Mouse (Mus musculus) intestine, postnatal 0 days (tissue): ENCODE results near the gene 6330403K07Rik. TPM values are rescaled to one million over a fixed set of nuclear protein-coding genes. Genes with fewer than 3 reads are reported as not detected.

Experiments
- ATAC-seq: fragments of 200-750 bp; cut with Nextera tagmentation; 2 replicates; pipeline ENCODE4 v1.8.0; 2017; ENCODE audit warnings: mild to moderate bottlenecking, moderate TSS enrichment, moderate library complexity
- H3K27ac ChIP-seq: fragments of 300-500 bp; sonication (generic); 2 replicates; pipeline ENCODE4 v1.5.1; 2014; ENCODE audit warnings: mild to moderate bottlenecking, low read depth, low read length, moderate library complexity
- H3K27me3 ChIP-seq: fragments of 300-500 bp; sonication (generic); replicated peaks from 2 replicates; pipeline ENCODE4 v1.6.1; 2014; ENCODE audit warnings: low read length, mixed read lengths; ENCODE audit not compliant: control insufficient read depth, insufficient read depth
- H3K36me3 ChIP-seq: fragments of 300-500 bp; sonication (generic); 2 replicates; pipeline ENCODE4 v1.6.1; 2014; ENCODE audit warnings: mild to moderate bottlenecking, moderate library complexity; ENCODE audit not compliant: control insufficient read depth, insufficient read depth
- H3K4me1 ChIP-seq: fragments of 300-500 bp; sonication (generic); replicated peaks from 2 replicates; pipeline ENCODE4 v1.6.1; 2014; ENCODE audit warnings: antibody characterized with exemption, low read length, mixed read lengths; ENCODE audit not compliant: control insufficient read depth, insufficient read depth
- H3K4me2 ChIP-seq: fragments of 300-500 bp; sonication (generic); replicated peaks from 2 replicates; pipeline ENCODE4 v1.6.1; 2014; ENCODE audit warnings: low read depth, mild to moderate bottlenecking, moderate library complexity
- H3K4me3 ChIP-seq: fragments of 300-500 bp; sonication (generic); 2 replicates; pipeline ENCODE4 v1.5.1; 2014; ENCODE audit warnings: low read depth, low read length
- H3K9ac ChIP-seq: fragments of 300-500 bp; sonication (generic); 2 replicates; pipeline ENCODE4 v1.6.1; 2014; ENCODE audit warnings: mild to moderate bottlenecking, low read depth, low read length
- H3K9me3 ChIP-seq: fragments of 300-500 bp; sonication (generic); 2 replicates; pipeline ENCODE4 v1.6.1; 2016; ENCODE audit warnings: mixed run types; ENCODE audit not compliant: control insufficient read depth
- CTCF ChIP-seq: sonication (generic); IDR thresholded peaks from 2 replicates; pipeline ENCODE4 v1.5.1; 2016; ENCODE audit warnings: low read depth, mild to moderate bottlenecking, control low read depth, antibody characterized with exemption, moderate library complexity
- WGBS: fragments of 180-500 bp; shearing (Covaris S2); extraction: QIAGEN DNeasy Blood & Tissue Kit; methylation state at CpG from one replicate; pipeline ENCODE4 v1.1.7; 2014; 5-methylcytosine and 5-hydroxymethylcytosine counted together
- polyA plus RNA-seq: library from polyadenylated mRNA; unstranded; fragments of >200 nt; fragmentation: Nextera tagmentation; extraction: Ambion mirVana; gene quantifications from 2 replicates; pipeline ENCODE4 v1.2.1, GENCODE M21; 2015

Gene 6330403K07Rik
- polyA plus RNA-seq, 1 experiment from 2014 or later = 20.4 TPM

DNA sequence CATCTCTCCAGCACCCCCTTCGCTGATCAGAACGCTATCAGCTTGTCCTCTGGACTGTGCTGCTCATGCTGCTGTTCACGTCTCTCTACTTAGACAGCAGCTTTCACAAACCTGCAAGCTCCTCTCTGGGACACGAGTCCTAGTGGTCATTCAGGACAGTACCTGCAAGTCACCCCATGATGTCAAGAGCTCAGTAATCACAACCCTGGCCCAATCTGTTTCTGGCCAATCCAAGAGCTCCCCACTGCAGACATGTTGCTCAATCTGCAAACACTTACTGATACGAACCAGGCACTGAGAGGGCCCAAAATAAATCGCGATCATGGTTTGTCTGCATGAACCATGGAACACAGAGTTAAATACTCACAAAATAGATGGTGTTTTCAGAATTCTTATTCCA lies 20.6 kb downstream of the 6330403K07Rik start:
- Histone ChIP-seq H3K4me3 (no peak overlapping the region), H3K9me3 (no peaks in the 10 kb centered on the region), H3K27me3 (no peaks in the 10 kb centered on the region), H3K36me3 (peaks cover 54% of the 10 kb centered on the region), H3K4me2 (no peak overlapping the region), H3K9ac (no peak overlapping the region), H3K27ac (no peak overlapping the region), H3K4me1 (no peaks in the 10 kb centered on the region)
- TF ChIP-seq CTCF = no peak
- ATAC-seq = no peak
- WGBS = 92% methylated on average over 7 of the region's 7 CpGs

GRCm38 (mm10) chr11:71008321-71008720 lies 25.0 kb downstream of the 6330403K07Rik start:
- Histone ChIP-seq H3K27me3 (no peaks in the 10 kb centered on the region), H3K36me3 (peaks cover 39% of the 10 kb centered on the region), H3K4me3 (no peak overlapping the region), H3K9ac (no peak overlapping the region), H3K27ac (no peak overlapping the region), H3K4me1 (0 out of 2 replicates have a peak, but pooled peaks cover under 1% of the 10 kb centered on the region), H3K9me3 (no peaks in the 10 kb centered on the region), H3K4me2 (no peak overlapping the region)
- no peak for ATAC-seq
- no peak for TF ChIP-seq CTCF
- WGBS = 85% methylated on average over 3 of the region's 3 CpGs

DNA sequence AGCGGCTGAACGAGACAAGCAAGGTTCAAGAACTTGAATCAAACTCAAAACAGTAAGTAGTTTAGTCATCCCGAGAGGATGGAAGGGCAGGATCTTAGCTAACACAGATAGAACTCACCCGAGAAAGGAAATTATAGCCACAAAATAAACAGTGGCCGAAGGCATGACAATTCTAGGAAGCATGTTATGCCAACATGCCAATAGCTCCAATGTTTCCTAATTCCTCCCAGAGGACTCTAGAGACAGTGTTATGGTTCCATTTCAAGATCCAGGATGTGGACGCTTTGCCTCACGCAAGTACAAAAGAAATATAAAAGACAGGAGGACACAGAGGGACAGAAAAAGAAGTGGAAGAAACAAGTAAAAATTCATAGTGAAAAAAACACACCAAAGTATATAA lies 25.5 kb downstream of the 6330403K07Rik start:
- H3K36me3 ChIP-seq = peaks cover 37% of the 10 kb centered on the region
- H3K27me3 ChIP-seq = no peaks in the 10 kb centered on the region
- H3K4me1 ChIP-seq = peaks cover 5% of the 10 kb centered on the region
- no peak for TF ChIP-seq CTCF
- no peak overlapping the region for H3K27ac ChIP-seq
- no peak overlapping the region for H3K4me3 ChIP-seq
- no peaks in the 10 kb centered on the region for H3K9me3 ChIP-seq
- H3K4me2 ChIP-seq = no peak overlapping the region
- ATAC-seq = no peak
- no peak overlapping the region for H3K9ac ChIP-seq
- 78% methylated on average over 7 of the region's 7 CpGs for WGBS

GRCm38 (mm10) chr11:71007026-71007425 lies 26.3 kb downstream of the 6330403K07Rik start:
- no peak overlapping the region for H3K4me3 ChIP-seq
- no peaks in the 10 kb centered on the region for H3K9me3 ChIP-seq
- H3K9ac ChIP-seq = no peak overlapping the region
- 93% methylated on average over 6 of the region's 6 CpGs for WGBS
- H3K36me3 ChIP-seq = peaks cover 30% of the 10 kb centered on the region
- H3K27me3 ChIP-seq = no peaks in the 10 kb centered on the region
- H3K4me1 ChIP-seq = peaks cover 6% of the 10 kb centered on the region
- no peak for TF ChIP-seq CTCF
- H3K27ac ChIP-seq = no peak overlapping the region
- no peak overlapping the region for H3K4me2 ChIP-seq
- no peak for ATAC-seq

- ATAC-seq = no peak
- peaks cover 14% of the 10 kb centered on the region for H3K36me3 ChIP-seq
- peak overlapping the region; percentile 84 for H3K4me2 ChIP-seq
- H3K27me3 ChIP-seq = no peaks in the 10 kb centered on the region
- peak overlapping the region; percentile 89; the same call in 1 of the 2 replicates for H3K4me3 ChIP-seq
- no peak for TF ChIP-seq CTCF
- peaks cover 6% of the 10 kb centered on the region for H3K4me1 ChIP-seq
- 40% methylated on average over 5 of the region's 5 CpGs for WGBS
- no peaks in the 10 kb centered on the region for H3K9me3 ChIP-seq
- no peak overlapping the region for H3K27ac ChIP-seq
- no peak overlapping the region for H3K9ac ChIP-seq
Measured at GRCm38 (mm10) chr11:71005046-71005445, 28.3 kb downstream of the 6330403K07Rik start.

GRCm38 (mm10) chr11:71004316-71004773 lies 29.0 kb downstream of the 6330403K07Rik start, which contains the start of gene Dhx33:
Gene Dhx33 (minus strand): TSS chr11:71004437.
- Histone ChIP-seq H3K27me3 (no peaks in the 10 kb centered on the region), H3K4me3 (peak within 1 kb of the TSS; percentile 89), H3K36me3 (peaks cover 14% of the 10 kb centered on the region), H3K4me1 (peaks cover 6% of the 10 kb centered on the region), H3K4me2 (peak within 1 kb of the TSS; percentile 84), H3K9ac (peak within 1 kb of the TSS; percentile 62), H3K9me3 (no peaks in the 10 kb centered on the region), H3K27ac (peak within 1 kb of the TSS; percentile 50)
- WGBS = under 1% methylated on average over 35 of the region's 35 CpGs
- TF ChIP-seq CTCF = peak; percentile 60
- peak; percentile 97 for ATAC-seq
